Mouse (Mus musculus) G1E-ER4 (cell line): Measurements from ENCODE around the gene Dcbld2. TPM values are rescaled to one million over a fixed set of nuclear protein-coding genes. Genes with fewer than 3 reads are reported as not detected.
A peak's percentile ranks its signal among the peaks of the same experiment; 100 is the strongest.

Experiments used
- GATA1 ChIP-seq: IDR thresholded peaks from one replicate; pipeline ENCODE4 v1.8.0; 2012; ENCODE audit warnings: low read length, inconsistent platforms
- polyA plus RNA-seq: library from polyadenylated mRNA; stranded (reverse); fragments of >175 nt; gene quantifications from 2 replicates; pipeline ENCODE4 v1.2.3, GENCODE M21; 2012

Dcbld2 gene
- polyA plus RNA-seq, 1 experiment = 2.5 TPM

GRCm38 (mm10) chr16:58504945-58505344 lies 96.7 kb downstream of the Dcbld2 start:
- TF ChIP-seq GATA1 = no peak

DNA sequence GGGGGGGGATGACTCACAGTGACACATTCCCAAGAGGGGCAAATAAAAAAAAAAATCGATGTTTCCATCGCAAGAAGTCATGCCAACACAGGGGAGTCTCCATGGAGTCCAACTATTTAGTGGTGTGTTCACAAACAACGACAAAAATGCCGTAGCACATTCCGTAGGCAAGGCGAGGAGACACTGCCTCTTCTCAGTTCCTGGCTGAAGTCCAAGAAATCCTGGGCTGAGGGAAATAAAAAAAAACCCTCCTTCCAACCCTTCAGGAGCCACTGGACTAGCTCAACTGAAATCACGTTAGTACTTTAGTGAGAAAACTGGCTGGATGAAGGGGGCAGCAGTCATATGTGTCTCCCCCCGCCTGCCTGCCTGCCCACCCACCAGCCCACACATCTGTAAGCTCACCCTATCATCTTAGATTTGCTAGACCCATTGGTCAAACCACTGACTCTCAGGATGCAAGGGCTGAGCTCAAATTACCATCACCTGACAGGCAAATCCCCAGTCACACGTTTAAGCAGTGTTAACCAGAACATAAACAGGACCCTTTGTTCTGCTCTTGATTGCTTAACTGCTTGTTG lies 104.0 kb downstream of the Dcbld2 start:
- no peak for TF ChIP-seq GATA1

DNA sequence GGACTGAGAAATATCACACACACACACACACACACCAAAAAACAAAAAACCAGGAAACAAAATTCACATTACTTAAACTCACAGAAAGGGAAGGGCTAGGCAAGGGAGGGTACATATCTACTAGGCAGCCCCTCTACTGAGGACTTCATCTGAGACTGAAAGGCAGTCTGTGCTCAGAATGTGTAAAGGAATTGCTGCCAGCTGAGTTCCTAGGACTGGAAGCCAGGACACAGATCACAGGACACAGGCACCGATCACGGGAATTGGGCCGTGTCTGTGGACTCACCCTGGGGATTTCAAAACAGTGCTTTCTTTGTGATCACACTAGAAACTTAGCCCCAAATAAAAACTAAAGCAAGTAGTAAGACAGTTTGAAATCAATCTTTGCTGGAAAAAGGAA lies 104.6 kb downstream of the Dcbld2 start:
- TF ChIP-seq GATA1 = no peak

GRCm38 (mm10) chr16:58513755-58514154 lies 105.5 kb downstream of the Dcbld2 start:
- no peak for TF ChIP-seq GATA1

- peak; percentile 60 for TF ChIP-seq GATA1
Measured at GRCm38 (mm10) chr16:58514565-58514964, 106.3 kb downstream of the Dcbld2 start.

DNA sequence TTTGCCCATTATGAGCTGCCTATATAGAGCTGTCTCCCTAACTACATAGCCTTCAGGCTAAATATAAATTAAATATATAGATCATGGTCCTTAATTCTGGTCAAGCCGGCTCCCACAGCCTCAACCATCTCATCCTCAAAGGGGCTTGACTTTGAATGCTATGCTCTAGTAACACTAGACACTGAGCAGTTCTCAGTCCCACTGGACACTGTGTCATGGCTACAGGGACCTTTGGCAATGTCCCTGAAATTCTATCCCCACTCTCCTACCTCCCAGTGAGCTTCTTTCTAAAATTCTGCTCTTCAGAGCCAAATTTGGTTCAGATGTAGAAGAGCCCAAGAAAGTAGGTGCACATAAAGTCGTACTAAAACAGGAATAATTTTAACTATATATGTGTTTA lies 107.9 kb downstream of the Dcbld2 start:
- no peak for TF ChIP-seq GATA1

- TF ChIP-seq GATA1 = no peak
Measured at GRCm38 (mm10) chr16:58516960-58517798, 108.9 kb downstream of the Dcbld2 start.

Other genes with a start within 250 kb of the Dcbld2 start
- 250 and 254 TPM in 2 replicates for gene St3gal6, start 115.8 kb downstream of the Dcbld2 start, polyA plus RNA-seq
- not detected in 2 replicates for gene Gm813, start 208.5 kb downstream of the Dcbld2 start, polyA plus RNA-seq
- gene E330017A01Rik, start 230.3 kb downstream of the Dcbld2 start, polyA plus RNA-seq = not detected in 2 replicates